Mouse (Mus musculus): Measurements from ENCODE around the gene Eef1b2. TPM values are rescaled to one million over a fixed set of nuclear protein-coding genes. Genes with fewer than 3 reads are reported as not detected.

The Eef1b2 gene
- total RNA-seq, 2 experiments from 2014 or later = 300 to 425 TPM

GRCm38 (mm10) chr1:63188536-63188935 is 11.9 kb downstream of the Eef1b2 start:
- ATAC-seq (replicated peaks; ENCODE audit: low FRiP score, poor library complexity, severe bottlenecking) = no peak

DNA sequence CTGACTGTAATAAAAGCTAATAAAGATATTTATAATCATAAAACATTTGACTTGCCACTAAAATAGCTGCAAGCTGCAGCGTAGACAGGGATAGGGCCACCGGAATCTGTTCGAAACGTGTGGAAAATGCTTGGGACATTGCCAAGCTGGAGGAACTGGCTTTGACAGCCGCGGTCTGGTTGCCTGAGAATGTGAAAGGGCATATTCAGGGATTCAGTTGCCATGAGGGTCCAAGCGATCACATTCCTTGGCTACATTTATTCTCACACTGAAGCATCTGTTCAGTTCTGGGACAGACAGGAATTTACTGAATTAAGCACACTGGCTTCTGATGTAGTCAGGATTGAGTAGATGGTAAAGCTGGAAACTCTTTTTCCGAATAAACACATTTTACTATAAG is 14.2 kb downstream of the Eef1b2 start:
- ATAC-seq (replicated peaks; ENCODE audit: low FRiP score, poor library complexity, severe bottlenecking) = no peak

DNA sequence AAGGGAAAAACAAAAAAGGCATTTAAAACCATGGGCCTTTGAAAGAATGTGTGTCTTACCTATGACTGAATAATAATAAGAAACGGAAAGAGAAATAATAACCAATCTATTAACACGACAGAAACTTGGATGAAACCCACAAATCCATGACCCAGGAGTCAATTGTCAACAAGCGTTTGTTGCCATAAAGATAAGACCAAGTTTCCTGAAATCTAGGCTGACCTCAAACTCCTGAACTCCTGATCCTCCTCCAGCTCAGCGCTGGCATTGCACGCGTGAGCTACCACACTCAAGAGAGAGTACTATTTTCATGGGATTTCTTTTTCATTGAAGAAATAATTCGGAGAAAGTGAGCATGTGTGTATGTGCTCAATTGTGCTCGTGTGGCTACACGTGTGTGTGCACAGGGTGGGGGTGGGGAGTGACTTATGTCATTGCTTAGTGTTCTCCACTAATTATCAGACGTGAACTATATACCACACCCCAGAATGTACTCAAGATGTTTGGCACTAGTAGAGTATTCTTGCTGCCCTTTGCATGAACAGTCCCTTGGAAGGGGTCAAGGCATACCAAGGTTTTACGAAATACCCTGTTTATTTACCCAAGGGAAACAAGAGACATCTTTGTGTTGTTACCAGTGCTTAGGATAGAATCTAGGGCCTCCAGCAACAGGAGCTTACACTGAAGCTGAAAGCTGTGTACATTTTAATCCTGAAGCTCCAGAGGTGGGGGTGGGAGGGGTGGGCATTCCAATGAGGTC is 15.9 kb downstream of the Eef1b2 start:
- ATAC-seq (replicated peaks; ENCODE audit: low FRiP score, poor library complexity, severe bottlenecking) = no peak

DNA sequence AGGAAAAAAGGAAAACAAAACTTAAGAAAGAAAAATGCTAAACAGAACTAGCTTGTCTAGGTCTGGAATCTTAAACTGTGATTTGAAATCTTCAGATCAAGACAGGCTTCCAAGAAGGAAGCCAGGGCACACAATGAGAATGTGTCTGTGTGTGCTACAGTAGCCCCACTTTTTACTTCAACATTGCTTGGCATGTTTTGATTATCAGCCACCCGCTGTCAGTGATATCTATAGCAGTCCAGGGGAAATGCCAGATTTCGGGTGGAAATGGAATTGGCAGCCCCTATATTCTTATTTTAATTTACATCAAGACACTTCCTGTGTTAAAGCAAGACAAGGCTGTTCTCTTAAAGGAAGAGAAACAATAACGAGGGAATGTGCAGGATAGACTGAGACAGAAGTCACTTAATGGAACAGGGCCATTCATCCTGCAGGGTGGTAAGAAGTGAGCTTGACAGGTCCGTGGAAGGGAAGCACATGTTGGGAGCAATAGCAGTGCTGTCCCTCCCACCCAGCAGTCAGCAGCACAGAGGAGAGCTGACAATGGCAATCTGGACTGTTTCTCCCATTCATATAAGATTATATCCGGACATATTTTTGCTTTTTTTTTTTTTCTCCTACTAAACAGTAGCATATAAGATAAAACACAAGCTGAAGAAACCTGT is 19.4 kb downstream of the Eef1b2 start:
- ATAC-seq (replicated peaks; ENCODE audit: low FRiP score, poor library complexity, severe bottlenecking) = no peak

GRCm38 (mm10) chr1:63199387-63199786 is 22.8 kb downstream of the Eef1b2 start:
- no peak for ATAC-seq (replicated peaks; ENCODE audit: low FRiP score, poor library complexity, severe bottlenecking)

DNA sequence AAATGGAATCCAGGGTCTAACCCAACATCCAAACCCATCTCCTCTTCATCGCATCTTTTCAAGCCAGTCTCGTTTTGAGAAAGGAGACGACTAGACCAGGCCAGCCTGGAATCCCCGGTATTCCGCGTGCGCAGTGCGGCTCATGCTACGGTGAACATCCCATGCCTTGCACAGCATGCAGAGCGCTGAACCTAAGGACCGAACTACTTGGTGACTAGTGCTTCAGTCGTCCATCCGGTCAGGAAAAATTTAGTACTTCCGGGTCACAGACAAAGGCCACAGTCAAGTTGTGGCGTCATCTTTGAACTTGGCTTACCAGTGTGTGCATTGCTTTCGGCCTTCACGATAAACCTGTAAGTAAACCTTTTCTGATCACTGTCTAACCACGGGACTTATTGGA is 23.7 kb downstream of the Eef1b2 start:
- no peak for ATAC-seq (replicated peaks; ENCODE audit: low FRiP score, poor library complexity, severe bottlenecking)

DNA sequence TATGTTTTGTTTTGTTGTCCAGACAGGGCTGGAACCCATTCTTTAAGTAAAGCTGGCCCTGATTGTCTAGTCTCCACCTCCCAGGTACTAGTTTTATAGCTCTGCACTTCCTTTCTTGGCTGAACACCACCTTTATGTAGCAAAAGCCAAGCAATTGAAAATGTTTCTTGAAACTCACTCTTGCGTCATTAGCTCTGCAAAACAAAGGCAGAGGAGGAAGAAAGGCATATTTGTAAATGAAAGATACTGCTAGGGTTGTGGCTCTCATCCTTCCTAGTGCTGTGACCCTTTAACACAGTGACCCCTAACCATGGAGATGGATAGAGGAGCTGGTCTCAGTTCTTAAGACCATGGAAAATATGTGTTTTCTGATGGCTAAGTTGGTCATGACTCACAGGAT is 25.0 kb downstream of the Eef1b2 start:
- ATAC-seq (replicated peaks; ENCODE audit: low FRiP score, poor library complexity, severe bottlenecking) = no peak

GRCm38 (mm10) chr1:63203471-63203870 is 26.8 kb downstream of the Eef1b2 start:
- no peak for ATAC-seq (replicated peaks; ENCODE audit: low FRiP score, poor library complexity, severe bottlenecking)

DNA sequence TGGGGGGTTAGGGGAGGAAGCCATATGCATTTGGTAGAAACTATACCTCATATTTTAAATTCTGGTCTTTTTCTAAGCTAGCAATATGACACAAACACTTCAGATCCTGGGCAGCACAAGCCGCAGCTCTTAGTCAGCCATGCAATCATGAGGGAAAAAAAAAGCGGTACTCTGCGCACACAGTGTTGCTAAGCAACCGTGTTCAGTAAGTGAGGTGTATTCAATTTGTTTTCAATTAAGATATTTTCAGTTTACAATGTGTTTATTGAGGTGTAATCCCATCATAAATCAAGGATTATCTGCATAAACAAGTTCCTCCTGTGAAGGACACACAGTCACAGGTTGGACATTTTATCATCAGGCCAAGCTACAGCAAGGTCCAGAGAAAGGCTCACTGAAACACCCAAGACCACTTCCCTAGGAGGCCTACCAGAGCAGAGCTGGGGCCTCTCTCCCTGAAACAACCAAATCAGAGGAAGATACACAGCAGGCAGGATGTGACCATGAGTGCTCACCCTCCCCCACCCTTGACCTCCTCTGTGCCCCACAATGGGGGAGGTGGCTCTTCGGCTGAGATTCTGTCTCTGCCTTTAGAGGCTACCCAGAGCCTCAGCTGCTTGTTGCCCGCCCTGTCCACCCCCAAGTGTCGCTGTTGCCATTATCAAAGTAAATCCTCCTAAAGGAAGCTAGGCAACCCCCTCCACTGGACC is 27.5 kb downstream of the Eef1b2 start:
- ATAC-seq (replicated peaks; ENCODE audit: low FRiP score, poor library complexity, severe bottlenecking) = no peak

- ATAC-seq (replicated peaks; ENCODE audit: low FRiP score, poor library complexity, severe bottlenecking) = no peak
Observed at GRCm38 (mm10) chr1:63204660-63205394, 28.2 kb downstream of the Eef1b2 start.

DNA sequence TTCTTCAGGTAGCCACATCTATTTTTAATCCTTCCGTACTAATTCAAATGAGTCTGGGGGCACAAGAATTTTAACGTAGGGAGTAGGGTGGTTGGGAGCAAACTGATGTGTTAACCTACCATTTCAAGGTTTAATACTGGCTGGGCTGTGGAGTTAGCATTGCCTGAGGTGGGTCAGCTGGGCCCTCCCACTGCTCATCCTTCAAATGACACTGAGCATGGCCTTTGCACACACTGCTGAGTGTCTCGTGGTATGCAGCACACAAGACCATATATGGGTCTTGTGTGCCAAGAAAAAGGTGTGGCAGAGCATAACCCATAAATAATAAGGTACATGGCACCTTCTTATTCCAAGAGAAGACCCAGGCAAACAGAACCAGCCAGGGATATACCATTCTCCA is 31.0 kb downstream of the Eef1b2 start:
- ATAC-seq (replicated peaks; ENCODE audit: low FRiP score, poor library complexity, severe bottlenecking) = no peak

- no peak for ATAC-seq (replicated peaks; ENCODE audit: low FRiP score, poor library complexity, severe bottlenecking)
Observed at GRCm38 (mm10) chr1:63209861-63210529, 33.4 kb downstream of the Eef1b2 start.

DNA sequence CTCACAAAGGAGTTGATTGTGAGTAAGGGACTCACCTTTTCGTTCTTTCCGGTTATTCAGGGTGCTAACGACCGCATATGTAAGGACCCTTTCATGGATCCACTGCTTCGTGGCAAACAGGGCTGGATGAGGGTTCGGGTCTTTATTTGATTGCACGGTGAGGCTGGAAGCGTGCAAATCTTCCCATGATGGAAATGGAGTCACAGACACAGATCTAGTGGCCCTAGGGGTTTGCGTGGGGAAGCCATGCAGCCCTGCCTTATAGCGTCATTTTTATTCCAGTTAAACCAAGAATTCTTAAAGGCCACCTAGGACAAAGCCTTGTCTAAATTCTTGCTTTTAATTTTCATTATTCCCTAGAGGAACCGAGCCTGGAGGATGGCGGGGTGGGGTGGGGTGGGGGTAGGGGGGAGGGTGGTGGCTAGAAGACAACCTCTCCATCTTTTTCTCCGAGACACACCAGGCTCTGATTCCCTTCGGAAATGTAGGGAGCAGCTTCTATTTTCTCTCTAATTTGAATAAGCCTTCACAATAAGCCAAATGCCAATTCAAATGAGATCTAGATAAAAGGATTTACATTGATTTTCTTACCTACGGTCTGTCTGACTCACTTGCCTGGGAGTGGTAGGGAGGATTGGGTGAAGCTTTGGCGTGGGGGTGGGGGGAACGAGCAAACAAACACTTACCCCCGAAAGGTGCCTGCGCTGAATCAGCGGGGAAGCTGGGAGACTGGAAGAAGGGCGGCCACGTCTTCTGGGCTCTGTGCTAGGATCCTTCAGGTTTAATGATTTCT is 37.0 kb downstream of the Eef1b2 start:
- no peak for ATAC-seq (replicated peaks; ENCODE audit: low FRiP score, poor library complexity, severe bottlenecking)

- ATAC-seq (replicated peaks; ENCODE audit: low FRiP score, poor library complexity, severe bottlenecking) = no peak
Observed at GRCm38 (mm10) chr1:63214271-63214558, 37.6 kb downstream of the Eef1b2 start, which contains the start of gene Gpr1. Gene Gpr1 (minus strand): TSS chr1:63214543.

- ATAC-seq (replicated peaks; ENCODE audit: low FRiP score, poor library complexity, severe bottlenecking) = no peak
Observed at GRCm38 (mm10) chr1:63214631-63215030, 38.0 kb downstream of the Eef1b2 start.

- no peak for ATAC-seq (replicated peaks; ENCODE audit: low FRiP score, poor library complexity, severe bottlenecking)
Observed at GRCm38 (mm10) chr1:63219277-63219676, 42.7 kb downstream of the Eef1b2 start.

GRCm38 (mm10) chr1:63225009-63225408 is 48.4 kb downstream of the Eef1b2 start:
- ATAC-seq (replicated peaks; ENCODE audit: low FRiP score, poor library complexity, severe bottlenecking) = no peak

DNA sequence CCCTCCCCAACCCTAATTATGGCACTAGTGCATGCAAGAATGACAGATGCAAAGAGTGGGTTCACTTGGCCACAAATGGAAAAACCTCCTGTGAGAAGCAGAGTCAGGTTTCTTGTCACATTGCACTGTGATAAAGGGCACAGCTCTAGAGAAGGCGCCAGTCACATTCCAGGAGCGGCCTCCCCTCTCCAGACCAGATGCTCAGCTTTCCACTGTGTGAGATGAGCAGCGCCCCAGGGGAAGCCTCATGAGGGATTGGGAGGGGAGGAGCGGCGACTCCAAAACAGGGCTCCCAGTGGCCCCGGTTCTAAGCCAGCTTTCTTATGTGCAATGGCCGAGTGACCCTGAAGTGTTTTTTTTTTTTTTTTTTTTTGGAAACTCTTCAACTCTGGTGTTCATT is 49.3 kb downstream of the Eef1b2 start:
- ATAC-seq (replicated peaks; ENCODE audit: low FRiP score, poor library complexity, severe bottlenecking) = no peak

- ATAC-seq (replicated peaks; ENCODE audit: low FRiP score, poor library complexity, severe bottlenecking) = no peak
Observed at GRCm38 (mm10) chr1:63227241-63227640, 50.6 kb downstream of the Eef1b2 start.
